Mouse (Mus musculus) cerebellum, adult 11-12 months (tissue): Measurements from ENCODE around the gene 0610012G03Rik.
"Not testable (repeated sequence)": the region's sequence is repeated elsewhere in the genome, so short reads cannot be mapped to it uniquely, and the experiment has no call there.

Experiments used
- DNase-seq: peaks from one replicate; pipeline ENCODE4 v3.0.0; 2022

Gene 0610012G03Rik

GRCm38 (mm10) chr16:31948345-31948774, at the start of gene 0610012G03Rik, which contains the start of gene Ncbp2:
TSS of gene 0610012G03Rik (minus strand) at chr16:31948494.
TSS of gene Ncbp2 (plus strand) at chr16:31948513.
- peak; percentile 92 for DNase-seq

GRCm38 (mm10) chr16:31996371-31996770, 48.1 kb upstream of the 0610012G03Rik start:
- DNase-seq: no peak

- no peak for DNase-seq
Measured at GRCm38 (mm10) chr16:31993946-31994345, 45.7 kb upstream of the 0610012G03Rik start.

GRCm38 (mm10) chr16:31993195-31993594, 44.9 kb upstream of the 0610012G03Rik start:
- DNase-seq: no peak

GRCm38 (mm10) chr16:31992039-31992438, 43.7 kb upstream of the 0610012G03Rik start:
- DNase-seq: no peak

- no peak for DNase-seq
Measured at GRCm38 (mm10) chr16:31980946-31981345, 32.7 kb upstream of the 0610012G03Rik start.

- no peak for DNase-seq
Measured at GRCm38 (mm10) chr16:31979501-31979900, 31.2 kb upstream of the 0610012G03Rik start.

GRCm38 (mm10) chr16:31975258-31975657, 27.0 kb upstream of the 0610012G03Rik start:
- no peak for DNase-seq

GRCm38 (mm10) chr16:31963224-31963623, 14.9 kb upstream of the 0610012G03Rik start:
- no peak for DNase-seq

- peak; percentile 39 for DNase-seq
Measured at GRCm38 (mm10) chr16:31947901-31948316, 385 bp downstream of the 0610012G03Rik start.

GRCm38 (mm10) chr16:31947333-31947732, 961 bp downstream of the 0610012G03Rik start:
- DNase-seq: no peak

GRCm38 (mm10) chr16:31945986-31946385, 2.3 kb downstream of the 0610012G03Rik start:
- DNase-seq: not testable (repeated sequence)

- DNase-seq: no peak
Measured at GRCm38 (mm10) chr16:31945372-31945771, 2.9 kb downstream of the 0610012G03Rik start.

- peak; percentile 55 for DNase-seq
Measured at GRCm38 (mm10) chr16:31944698-31945255, 3.5 kb downstream of the 0610012G03Rik start.

- DNase-seq: peak; percentile 66
Measured at GRCm38 (mm10) chr16:31943980-31944379, 4.3 kb downstream of the 0610012G03Rik start.

GRCm38 (mm10) chr16:31940586-31940985, 7.7 kb downstream of the 0610012G03Rik start:
- DNase-seq: no peak

- DNase-seq: no peak
Measured at GRCm38 (mm10) chr16:31938856-31939255, 9.4 kb downstream of the 0610012G03Rik start.

- no peak for DNase-seq
Measured at GRCm38 (mm10) chr16:31936568-31936967, 11.7 kb downstream of the 0610012G03Rik start.

GRCm38 (mm10) chr16:31935091-31935979, 13.0 kb downstream of the 0610012G03Rik start:
- peak; percentile 55 for DNase-seq

GRCm38 (mm10) chr16:31934550-31935010, 13.7 kb downstream of the 0610012G03Rik start:
- DNase-seq: peak; percentile 32

- DNase-seq: peak; percentile 88
Measured at GRCm38 (mm10) chr16:31933751-31934549, 14.3 kb downstream of the 0610012G03Rik start, which contains the start of gene Pigz. TSS of gene Pigz (plus strand) at chr16:31933851.

GRCm38 (mm10) chr16:31932840-31933697, 15.2 kb downstream of the 0610012G03Rik start:
- DNase-seq: peak; percentile 97
